Mouse (Mus musculus) gastrocnemius, postnatal 10 days (tissue): ENCODE results near the gene Gm10160. TPM values are rescaled to one million over a fixed set of nuclear protein-coding genes. Genes with fewer than 3 reads are reported as not detected.

Source experiments
- DNase-seq: peaks from one replicate; pipeline ENCODE4 v3.0.0; 2021; ENCODE audit warnings: mixed read lengths
- long read RNA-seq, 2 experiments: library from polyadenylated mRNA; stranded (forward); transcript quantifications; one replicate each; pipeline ENCODE4 v2.0.0; 2021
- total RNA-seq, 2 experiments: library from RNA; stranded (reverse); gene quantifications; 2 replicates each; pipeline ENCODE4 v1.2.3; 2021

Gm10160 gene
- total RNA-seq = not detected
- long read RNA-seq, experiment 1 = 0 reads
- long read RNA-seq, experiment 2 = 0 reads

DNA sequence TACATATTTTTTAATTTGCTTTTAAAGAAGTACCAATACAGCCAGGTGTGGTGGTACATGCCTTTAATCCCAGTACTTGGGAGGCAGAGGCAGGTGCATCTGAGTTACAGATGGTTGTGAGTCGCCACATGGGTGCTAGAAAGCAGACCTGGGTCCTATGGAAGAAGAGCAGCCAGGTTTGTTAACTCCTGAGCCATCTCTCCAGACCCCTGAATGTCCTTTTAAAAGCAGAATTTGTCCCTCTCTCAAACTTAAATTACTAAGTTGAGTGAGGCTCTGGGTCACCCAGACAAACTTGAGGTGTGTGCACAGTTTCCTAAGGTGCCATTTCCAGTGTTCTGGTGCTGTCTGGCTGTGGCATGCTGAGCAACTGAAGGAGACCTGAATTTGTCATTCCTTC is at the start of gene Gm10160:
Gm10160 (minus strand) TSS at position 101 of the 400 bp plus-strand sequence.
- DNase-seq = no peak

DNA sequence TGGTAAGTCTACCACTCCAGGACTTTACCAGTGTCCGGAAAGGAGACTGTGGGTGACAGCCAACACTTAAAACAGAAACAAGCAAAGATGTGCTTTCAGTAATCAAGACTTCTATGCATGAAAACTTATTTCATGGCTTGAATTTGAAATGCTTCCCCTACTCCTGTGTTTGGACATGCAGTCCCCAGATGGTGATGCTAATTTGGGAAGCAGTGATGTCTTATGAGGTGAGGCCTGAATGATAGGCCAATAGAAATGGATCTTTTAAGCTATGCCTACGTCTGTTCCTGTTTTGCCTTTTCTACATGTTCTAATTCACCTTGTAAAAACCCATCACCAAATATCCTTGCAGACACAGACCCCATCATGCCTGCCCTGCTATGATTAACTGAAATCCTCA is 49.3 kb upstream of the Gm10160 start:
- DNase-seq = no peak

DNA sequence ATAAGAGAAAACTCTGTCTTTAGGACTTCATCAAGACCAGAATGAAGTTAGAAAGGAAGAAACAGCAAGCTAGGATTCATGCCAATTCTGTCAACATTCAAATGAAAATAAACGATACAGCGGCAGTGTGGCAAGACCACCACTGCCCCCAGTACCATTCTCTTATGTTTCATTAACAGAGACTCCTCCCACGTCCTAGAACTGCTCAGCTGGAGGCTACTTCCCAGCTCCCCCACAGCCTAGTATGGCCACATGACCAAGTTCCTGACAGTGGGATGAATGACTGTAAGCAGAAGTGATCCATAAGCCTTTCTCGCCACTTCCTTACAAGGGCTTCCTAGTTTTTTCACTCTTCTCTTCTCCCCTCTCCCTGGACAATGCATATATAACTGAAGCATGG is 48.5 kb upstream of the Gm10160 start:
- no peak for DNase-seq

DNA sequence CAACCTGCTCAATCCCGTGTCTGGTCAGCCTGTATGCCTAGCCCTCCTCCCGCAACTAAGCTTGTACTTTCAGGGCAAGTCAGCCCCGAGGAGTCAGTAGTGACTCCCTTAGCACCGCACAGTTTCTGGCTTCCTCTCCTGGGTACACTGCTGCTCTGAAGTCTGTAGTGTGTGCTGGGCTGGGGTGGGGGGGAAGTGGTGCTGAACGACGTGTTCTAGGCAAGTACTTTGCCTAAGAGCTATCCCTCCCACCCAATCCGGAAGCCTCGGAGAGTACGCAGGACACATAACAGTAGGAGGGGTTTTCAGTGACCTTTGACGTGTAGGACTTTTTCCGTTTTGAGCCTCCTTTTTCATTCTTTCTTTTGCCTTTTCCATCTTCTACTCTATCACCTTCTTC is 43.8 kb upstream of the Gm10160 start:
- no peak for DNase-seq

DNA sequence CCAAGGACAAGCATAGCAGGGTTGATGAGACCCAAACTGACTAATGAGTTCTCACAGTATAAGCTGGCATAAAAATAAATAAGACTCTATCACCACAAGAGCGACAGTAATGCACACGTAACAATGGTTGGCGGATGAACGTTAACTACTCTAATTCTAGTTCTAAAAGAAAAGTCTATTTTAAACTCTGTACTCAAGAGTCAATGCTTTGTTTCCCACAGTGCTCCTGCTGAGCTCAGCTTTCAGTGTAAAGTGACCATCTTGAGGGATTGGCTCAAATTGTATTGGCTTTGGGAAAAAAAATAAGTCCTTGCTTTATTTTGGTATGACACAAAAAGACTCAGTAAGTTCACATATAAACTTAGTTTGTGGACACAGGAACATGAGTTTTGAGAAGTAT is 29.5 kb upstream of the Gm10160 start:
- DNase-seq = no peak

DNA sequence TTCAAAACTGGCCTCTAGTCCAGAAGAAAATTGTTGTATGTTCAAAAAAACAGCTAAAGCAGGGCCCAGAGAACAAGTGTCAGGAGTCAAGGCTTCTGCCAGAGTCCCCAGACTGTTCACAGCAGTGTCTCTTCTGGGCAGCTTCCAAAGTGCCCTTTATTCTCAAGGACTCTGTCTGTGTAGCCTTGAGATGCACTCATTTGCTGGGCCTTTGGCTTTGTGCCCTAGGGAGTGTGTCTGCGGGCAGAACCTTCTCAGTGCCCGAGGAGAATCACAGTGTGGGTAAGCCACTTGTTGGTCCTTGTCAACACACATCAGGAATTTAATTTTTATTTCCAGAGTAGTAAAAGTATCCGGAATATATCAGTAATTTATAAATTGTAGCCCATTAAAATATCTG is 26.0 kb upstream of the Gm10160 start:
- DNase-seq = no peak

DNA sequence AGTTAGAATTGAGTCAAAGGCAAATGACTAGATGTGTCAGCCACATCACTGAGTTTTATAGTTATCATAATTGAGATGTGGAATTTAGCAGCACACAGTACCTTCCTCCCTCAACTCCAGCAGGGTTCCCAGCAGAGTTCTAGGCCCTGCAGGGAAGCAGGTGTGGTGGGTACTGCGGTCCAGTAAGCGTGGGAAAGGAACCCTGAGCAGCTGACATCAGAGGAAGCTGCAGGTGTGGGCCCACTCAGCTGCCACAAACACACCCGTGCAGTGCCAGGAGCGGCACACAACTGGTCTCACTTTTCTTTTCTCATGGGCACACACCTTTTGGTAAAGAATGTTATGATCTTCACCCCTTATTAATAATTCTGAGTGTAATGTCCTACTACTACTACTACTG is 25.2 kb upstream of the Gm10160 start:
- no peak for DNase-seq

DNA sequence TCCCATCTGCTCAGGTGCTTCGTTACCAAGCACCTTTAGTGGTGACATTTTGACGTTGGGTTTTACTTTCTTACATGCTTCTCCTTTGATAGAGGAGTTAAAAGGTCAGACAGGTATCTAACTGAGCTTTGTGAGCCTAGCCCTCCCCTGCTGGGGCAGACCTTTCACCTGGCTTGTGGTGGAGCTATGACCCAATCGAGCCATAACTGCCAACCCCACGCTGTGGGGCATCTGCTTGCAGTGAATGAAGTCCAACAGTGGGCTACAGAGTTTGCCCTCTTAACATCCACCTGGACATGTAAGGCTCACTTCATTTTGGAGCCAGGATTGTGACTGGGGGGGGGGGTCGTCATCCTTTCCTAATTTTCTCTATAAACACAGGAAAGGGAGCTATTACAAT is 24.7 kb upstream of the Gm10160 start:
- no peak for DNase-seq

DNA sequence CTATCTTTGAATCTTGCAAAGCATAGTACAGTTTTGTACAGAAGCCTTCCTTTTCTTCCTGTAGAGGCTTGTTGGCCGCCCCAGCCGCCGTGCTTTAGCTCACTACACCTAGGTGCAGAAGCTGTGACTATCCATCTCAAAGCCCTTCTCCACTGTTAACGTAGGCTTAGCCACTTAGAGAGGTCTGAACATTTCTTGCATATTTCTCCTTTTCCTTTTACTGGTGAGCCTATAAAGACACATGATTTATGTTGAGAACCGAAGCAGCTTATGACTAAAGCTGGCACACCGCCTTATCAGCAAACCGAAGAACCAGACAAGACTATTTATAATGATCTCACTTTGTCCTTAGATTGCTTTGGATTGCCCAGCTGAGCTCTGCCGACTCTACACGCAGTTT is 19.8 kb upstream of the Gm10160 start:
- DNase-seq = no peak

DNA sequence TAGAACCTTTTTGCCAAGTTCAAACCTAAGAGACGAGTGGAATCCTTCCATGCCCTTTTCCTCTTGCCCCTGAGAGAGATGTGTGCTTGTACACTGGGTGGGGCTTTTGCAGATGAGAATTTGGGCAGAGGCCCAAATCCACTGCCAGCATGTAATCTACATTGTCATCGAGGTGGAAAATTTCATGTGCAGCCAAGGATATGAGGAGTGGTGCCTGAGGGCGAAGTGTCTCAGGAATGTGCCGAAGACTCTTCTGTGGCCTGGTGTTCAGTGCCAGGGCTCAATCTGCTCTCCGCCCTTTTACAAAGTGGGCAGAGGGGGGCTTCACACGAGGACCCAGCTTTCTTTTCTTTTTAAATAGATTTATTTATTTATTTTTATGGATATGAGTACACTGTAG is 19.0 kb upstream of the Gm10160 start:
- DNase-seq = no peak

DNA sequence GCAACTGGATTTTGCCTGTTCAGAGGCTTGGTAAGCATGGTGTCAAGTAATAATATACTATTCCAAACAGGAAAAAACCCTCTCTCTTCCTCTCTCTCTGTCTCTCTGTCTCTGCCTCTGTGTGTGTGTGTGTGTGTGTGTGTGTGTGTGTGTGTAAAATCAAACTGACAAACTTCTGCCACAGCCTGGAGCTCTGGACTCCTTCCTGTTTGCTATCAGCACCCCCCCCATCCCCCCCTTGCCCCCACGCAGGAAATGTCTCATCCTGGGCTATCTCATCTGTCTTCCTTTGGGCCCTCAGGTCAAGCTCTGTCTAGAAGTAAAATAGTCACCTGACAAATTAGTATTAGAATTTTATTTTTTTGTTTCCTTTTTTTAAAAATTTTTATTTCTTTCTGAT is 18.2 kb upstream of the Gm10160 start:
- no peak for DNase-seq

DNA sequence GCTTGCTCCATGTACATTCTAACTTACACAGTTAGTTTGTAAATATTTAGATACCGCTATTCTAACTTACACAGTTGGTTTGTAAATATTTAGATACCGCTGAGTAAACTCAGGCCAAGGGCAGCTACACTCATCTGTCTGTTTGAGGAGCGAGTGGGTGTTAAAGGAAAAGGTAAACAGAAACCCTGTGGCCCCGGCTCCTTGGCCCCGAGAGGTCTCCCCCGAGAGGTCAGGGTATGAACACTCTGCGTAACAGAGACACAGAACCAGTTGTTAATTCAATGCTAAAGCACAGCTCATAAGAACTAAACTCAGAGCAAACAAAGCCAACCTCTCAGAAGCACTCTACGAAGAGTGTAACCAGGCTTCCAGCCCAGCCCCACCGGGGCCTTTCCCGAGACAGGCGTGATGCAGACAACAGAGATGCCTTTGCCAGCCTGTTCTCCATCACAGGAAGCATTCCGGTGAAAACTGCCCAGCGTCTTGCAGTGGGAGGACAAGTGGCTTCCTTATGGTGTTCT is 17.0 kb upstream of the Gm10160 start:
- DNase-seq = no peak

DNA sequence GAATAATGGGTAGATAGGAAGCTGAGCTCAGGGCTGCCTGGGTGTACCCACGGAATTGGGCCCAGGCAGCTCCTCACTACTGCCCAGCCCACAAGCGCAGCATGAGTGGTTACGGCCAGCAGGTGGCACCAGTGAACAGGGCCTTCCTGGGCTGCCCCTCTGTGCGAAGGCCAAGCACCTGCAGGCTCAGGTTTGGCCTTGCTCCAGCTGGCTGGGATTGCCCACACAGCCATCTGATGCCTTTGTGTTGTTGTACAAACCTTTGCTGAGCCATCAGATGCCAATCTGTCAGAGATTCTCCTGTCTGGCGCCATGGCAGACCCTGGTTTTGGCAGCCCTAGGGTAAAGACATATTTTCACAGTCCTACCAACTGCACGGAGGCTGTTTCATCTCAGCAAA is 12.6 kb upstream of the Gm10160 start:
- DNase-seq = peak; percentile 77

DNA sequence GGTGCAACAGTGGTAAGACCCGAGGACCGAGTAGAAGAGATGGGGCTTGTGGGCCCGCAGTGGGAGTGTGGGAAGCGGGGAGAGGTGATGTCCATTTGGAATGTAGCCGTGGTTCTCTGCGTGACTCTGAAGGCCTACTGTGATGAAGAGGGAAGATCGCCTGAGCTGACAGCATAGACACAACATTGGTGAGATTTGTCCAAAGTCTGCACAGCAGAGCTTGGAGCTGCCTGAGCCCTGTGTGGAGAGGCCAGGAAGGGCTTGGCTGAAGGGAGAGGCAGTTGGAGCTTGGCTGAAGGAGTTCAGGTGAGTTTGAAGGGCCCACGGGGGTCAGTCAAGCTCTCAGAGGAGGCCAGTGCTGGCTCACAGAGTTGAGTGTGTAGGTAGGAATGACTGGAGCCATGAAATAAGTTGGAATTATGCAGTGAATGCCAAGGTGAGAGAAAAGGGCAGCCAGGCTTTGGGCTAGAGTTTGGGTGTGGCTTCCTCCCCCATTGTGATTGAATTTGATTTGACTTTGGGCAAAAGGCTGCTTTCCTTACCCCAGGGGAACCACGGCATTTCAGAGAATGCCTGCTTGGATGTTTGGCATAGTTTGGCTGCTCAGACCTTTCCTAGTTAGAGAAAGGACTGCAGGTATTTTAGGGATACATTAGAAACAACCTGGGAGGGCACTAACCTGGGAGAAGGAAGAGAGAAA is 11.8 kb upstream of the Gm10160 start:
- DNase-seq = no peak

DNA sequence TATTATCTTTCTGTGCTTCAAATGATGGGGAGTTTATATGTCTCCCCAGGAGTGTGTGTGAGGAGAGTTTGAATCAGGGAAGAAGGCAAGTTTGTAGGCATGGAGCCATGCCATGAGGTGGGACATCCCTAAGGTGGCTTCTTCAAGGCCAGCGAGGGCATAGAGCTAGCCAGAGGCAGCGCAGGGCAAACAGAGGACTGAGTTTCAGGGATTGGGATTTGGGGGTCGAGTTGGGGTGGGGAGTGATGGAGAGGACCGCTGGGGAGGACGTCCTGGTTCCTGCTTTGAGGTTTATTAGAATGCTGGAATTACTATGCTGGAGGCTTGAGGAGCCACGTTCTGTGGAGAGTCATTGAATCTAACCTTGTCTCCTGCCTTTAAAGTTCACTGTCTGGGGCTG is 10.3 kb upstream of the Gm10160 start:
- no peak for DNase-seq

DNA sequence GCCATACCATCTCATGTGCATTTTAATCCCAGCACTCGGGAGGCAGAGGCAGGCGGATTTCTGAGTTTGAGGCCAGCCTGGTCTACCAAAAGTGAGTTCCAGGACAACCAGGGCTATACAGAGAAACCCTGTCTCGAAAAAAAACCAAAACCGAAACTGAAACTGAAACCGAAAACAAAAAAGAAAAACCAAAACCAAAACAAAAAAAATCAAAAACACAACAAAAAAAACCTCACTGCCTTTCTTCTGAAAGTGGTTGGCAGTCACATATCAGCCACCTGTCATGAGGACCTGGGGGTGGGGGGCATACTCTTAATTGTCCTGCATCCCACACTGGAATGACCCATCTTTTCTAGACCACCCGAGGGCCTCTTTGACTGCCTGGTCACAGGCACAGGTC is 9.0 kb upstream of the Gm10160 start:
- DNase-seq = no peak

DNA sequence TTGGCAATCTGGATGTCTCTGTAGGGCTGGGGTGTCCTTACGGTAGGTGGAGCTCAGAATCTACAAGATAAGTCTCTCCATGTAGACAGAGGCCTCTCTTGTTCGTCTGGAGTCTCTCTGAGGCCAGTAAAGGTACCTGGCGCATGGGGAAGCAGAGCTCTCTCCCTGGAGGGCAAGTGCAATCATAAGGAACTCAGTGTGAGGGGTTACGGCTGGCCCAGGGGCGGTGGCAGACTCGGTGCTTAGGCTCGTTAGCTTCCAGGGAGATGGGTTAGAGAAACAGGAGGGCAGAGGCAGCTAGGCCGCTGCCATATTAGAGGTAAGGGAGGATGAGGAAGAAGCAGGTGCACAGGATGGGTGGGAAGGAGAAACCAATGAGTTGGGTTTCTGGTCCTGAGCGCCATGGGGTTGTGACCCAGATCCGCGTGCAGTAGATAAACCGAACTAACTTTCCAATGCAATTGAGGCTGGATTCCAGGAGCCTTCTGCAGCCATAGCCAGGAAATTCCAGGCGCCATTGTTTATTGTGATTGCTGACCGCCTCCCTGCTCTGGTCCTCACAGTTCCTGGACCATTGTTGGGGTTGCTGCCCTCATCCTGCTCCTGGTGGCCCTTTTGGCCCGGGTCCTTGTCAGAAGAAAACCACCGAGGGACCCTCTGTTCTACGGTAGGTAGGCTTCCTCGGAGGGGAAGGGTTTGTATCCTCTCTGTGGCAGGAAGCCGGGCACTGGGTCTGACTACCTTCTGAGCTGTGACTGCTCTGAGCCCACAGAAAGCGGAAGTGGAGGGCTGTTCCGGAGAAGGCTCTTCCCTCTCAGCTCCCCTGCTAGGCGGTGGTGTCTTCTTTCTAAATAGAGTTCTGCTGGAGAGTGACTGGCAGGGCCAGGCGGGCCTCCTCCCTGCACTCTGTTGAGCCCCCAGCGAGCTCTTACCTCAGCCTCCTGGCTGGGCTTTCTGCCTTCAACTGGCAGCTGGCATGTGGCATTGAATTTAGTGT is 7.3 kb upstream of the Gm10160 start:
- DNase-seq = peak; percentile 29

DNA sequence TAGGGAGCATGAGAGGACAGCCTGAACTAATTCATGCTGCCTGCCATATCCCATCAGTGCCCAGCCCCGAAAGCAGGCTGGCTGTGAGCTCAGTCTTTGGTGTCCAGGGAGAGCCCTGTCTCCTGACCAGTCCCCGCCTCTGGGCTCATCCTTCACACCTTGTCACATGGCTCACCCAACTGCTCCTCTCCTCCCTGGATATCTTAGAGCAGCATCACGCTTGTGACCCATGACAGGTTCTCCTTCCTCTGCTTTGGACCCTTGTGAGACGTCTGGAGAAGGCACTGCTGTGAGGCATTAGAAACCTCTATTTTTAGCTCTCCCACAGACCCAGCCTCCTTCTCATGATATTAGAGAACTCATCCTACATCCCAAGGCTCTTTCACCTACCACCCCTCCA is 6.3 kb upstream of the Gm10160 start:
- DNase-seq = no peak

DNA sequence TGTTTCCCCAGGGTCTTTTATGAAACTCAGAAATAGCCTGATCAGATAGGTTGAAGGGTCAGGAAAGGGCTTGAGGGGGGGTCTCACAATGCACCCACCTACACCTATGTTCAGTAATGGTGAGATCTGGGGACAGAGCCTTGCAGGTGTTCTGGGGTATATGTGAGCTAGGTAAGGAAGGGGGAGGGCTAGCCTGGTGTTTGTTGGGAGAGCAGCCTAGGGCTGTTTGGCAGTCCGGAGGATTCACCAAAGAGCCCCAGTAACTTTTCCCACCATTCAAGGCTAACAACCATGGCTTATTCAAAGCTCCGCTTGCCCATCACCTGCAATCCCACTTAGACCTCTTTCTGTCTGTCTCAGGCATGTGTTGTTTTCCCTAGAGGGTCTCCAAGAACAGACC is 5.9 kb upstream of the Gm10160 start:
- no peak for DNase-seq

DNA sequence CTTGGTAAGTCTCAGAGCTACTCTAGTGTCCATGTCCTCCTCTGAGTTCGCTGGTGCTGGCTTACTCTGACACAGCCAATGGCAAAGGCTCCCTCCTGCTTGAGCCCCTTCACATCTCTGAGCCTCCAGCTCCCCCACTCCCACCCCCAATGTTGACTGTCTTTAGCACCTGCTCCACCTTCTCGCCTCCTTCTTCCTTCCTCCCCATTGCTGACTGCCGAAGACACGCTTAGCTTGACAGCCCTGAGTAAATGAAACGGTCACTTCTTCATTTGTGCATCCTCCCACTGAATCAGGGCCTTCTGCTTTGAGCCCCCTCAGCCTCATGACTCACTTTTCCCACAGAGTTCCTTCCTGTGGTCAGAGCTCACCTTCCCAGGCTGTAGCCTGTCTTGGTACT is 5.4 kb upstream of the Gm10160 start:
- DNase-seq = no peak

DNA sequence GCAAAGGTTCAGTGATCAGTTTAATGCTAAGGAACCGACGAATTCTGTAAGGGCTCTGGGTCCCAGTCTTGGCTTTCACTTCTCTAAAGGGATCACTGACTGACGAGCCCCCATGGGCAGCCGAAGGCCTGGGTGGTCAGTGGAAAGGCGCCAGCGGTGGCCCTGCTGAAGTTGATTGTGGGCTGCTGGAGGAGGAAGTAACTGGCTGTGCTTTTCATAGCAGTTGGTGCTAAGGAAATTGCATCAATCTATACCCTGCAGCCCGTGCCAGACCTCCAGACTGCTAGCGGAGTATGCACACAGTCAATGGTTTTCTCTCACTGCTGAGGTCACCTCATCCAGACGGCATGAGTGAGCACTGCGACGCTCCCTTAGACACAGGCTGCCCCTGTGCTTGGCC is 4.5 kb upstream of the Gm10160 start:
- no peak for DNase-seq

DNA sequence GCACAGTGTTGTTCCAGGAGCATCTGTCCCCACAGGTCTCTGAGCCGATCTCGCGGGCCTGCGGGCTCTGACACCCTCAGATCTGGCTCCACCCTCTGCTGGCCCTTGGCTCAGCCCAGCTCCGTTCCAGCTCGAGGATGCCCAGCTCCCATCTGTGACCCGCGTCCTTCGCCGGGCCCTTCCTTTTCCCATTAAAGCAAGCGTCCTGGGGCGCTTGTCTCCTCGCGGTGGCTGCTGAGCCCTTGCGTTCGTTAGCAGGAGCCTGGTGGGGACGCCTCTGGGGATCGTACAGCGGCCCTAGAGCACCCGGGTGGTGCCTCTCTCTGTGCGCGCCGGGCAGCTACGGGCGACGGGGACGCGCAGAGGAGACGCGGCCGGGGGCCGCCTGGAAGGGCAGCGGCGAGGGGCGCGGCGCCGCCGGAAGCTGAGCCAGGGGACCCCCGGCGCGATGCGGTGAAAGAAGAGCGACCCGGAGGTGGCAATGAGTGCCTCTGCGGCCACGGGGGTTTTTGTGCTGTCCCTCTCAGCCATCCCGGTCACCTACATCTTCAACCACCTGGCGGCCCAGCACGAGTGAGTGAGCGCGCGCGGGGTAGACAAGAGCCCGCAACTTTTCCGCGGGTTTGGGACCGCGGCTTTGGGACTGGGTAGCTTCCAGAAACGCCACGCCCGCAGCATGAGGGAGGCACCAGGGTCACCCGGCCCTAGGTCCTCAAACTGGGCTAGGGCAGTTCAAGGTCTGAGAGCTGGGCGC is 3.6 kb upstream of the Gm10160 start, which contains the start of gene Tm6sf1:
Tm6sf1 (plus strand) TSS at position 34 of the 754 bp plus-strand sequence.
- DNase-seq = peak; percentile 52
